Mouse (Mus musculus): ENCODE results near the gene 4930402H24Rik. TPM values are rescaled to one million over a fixed set of nuclear protein-coding genes. Genes with fewer than 3 reads are reported as not detected.

4930402H24Rik gene
- polyA plus RNA-seq, 1 experiment from 2014 or later: 44.6 TPM

DNA sequence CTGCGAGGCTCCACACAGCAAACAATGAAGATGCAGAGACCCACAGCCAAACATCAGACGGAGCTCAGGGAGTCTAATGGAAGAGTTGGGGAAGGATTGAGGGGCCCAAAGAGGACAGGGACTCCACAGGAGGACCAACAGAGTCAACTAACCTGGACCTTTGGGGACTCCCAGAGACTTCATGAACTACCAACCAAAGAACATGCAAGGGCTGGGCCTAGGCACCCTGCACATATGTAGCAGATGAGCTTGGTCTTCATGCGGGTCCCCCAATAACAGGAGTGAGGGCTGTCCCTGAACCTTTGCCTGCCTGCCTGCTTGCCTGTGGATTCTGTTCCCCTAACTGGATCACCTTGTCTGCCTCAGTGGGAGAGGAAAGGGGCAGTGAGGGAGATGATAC lies 101.1 kb downstream of the 4930402H24Rik start:
- WGBS: 97% methylated on average over 3 of the region's 3 CpGs
- H3K4me1 ChIP-seq: no peaks in the 10 kb centered on the region
- H3K4me2 ChIP-seq (replicated peaks): no peak overlapping the region
- no peak overlapping the region for H3K9ac ChIP-seq
- H3K27me3 ChIP-seq: no peaks in the 10 kb centered on the region
- H3K27ac ChIP-seq: no peak overlapping the region
- ATAC-seq (ENCODE audit: insufficient number of reproducible peaks, insufficient read depth, low FRiP score, low TSS enrichment): no peak
- H3K4me3 ChIP-seq: no peak overlapping the region
- H3K36me3 ChIP-seq: peaks cover 36% of the 10 kb centered on the region
- H3K9me3 ChIP-seq: no peaks in the 10 kb centered on the region

DNA sequence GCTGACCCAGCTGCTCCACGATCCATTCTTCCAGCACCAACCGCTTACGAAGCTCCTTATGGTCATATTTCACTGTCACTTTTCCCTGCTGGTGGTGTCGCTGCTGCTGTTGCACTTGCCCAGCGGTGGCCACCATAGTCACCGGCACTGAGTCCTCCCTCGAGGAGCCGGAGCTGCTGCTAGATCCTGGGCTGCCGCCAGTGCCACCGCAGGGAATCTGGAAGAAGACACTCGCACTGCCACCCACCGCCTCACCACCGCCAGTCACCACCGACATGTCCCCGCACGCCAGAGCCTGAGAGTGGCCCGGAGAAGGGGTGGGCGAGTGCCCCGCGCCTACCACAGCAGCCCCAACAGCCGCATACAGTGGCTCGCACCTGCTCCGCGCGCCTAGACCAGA lies 102.5 kb downstream of the 4930402H24Rik start:
- Histone ChIP-seq H3K9ac (no peak overlapping the region), H3K9me3 (no peaks in the 10 kb centered on the region), H3K4me3 (no peak overlapping the region), H3K4me1 (no peaks in the 10 kb centered on the region), H3K27me3 (no peaks in the 10 kb centered on the region), H3K4me2 (replicated peaks) (no peak overlapping the region), H3K36me3 (peaks cover 28% of the 10 kb centered on the region), H3K27ac (no peak overlapping the region)
- 70% methylated on average over 25 of the region's 25 CpGs for WGBS
- ATAC-seq (ENCODE audit: insufficient number of reproducible peaks, insufficient read depth, low FRiP score, low TSS enrichment): no peak

DNA sequence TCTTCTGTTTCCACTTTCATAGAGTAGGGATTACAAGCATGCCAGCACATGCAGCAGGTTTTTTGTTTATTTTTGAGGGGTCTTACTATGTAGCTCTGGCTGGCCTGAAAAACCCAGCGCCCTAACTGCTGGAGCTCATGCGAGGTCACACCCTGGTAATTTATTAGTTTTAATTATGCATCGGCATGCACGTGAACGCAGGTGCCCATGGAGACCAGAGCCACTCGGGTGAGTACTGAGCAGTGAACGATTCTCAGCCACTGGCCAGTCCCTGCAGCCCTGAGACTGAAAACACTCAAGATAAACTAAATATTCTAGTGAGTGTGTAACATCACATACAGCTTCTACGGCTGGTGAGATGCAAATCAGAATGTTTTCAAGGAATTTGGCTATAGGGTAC lies 110.5 kb downstream of the 4930402H24Rik start:
- no peak for ATAC-seq (ENCODE audit: insufficient number of reproducible peaks, insufficient read depth, low FRiP score, low TSS enrichment)
- H3K4me3 ChIP-seq: no peak overlapping the region
- WGBS: 88% methylated on average over 8 of the region's 8 CpGs
- no peaks in the 10 kb centered on the region for H3K4me1 ChIP-seq
- H3K36me3 ChIP-seq: peaks cover 25% of the 10 kb centered on the region
- H3K9me3 ChIP-seq: no peaks in the 10 kb centered on the region
- H3K4me2 ChIP-seq (replicated peaks): no peak overlapping the region
- H3K27ac ChIP-seq: no peak overlapping the region
- H3K9ac ChIP-seq: no peak overlapping the region
- H3K27me3 ChIP-seq: no peaks in the 10 kb centered on the region

DNA sequence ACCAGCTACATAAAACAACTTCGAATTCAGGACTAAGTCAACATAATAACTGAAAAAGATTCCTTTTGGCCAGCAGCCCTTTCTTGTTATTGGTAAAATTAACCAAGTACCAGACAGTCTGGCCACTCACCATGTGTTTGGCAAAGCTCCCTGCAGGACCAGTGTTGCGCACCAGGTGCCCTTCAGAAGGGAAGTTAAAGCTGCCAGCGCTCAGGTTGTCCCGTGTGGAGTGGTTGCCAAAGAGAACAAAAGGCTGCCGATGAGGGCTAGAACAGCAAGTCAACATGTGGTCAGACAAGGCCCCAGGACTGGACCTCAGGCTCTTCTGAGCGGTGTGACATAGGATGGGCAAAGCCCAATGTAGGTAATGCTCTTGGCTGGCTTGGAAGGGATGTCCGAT lies 114.5 kb downstream of the 4930402H24Rik start:
- H3K27ac ChIP-seq: no peak overlapping the region
- H3K9ac ChIP-seq: no peak overlapping the region
- 92% methylated on average over 7 of the region's 7 CpGs for WGBS
- no peak overlapping the region for H3K4me3 ChIP-seq
- H3K4me1 ChIP-seq: no peaks in the 10 kb centered on the region
- no peaks in the 10 kb centered on the region for H3K9me3 ChIP-seq
- no peaks in the 10 kb centered on the region for H3K27me3 ChIP-seq
- no peak for ATAC-seq (ENCODE audit: insufficient number of reproducible peaks, insufficient read depth, low FRiP score, low TSS enrichment)
- peaks cover 36% of the 10 kb centered on the region for H3K36me3 ChIP-seq
- H3K4me2 ChIP-seq (replicated peaks): no peak overlapping the region

DNA sequence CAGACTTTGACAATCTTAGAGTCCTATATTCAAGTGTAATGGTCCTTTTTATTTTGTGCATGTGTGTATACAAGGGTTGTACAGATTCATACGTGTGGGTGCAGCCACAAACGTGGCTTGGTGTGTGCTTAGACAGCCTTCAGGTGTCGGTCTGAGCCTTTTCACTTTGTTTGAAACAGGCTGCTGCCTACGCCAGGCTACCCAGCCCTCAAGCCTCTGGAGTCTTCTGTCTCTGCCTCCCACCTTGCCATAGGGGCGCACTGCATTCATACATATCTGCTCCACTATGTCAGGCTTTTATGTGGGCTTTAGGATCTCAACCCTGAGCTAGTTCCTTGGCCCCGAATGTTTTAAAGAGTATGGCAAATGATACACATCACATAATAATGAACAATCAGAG lies 116.6 kb downstream of the 4930402H24Rik start:
- Histone ChIP-seq H3K4me1 (no peaks in the 10 kb centered on the region), H3K9me3 (no peaks in the 10 kb centered on the region), H3K4me2 (replicated peaks) (no peak overlapping the region), H3K27ac (no peak overlapping the region), H3K27me3 (no peaks in the 10 kb centered on the region), H3K36me3 (peaks cover 42% of the 10 kb centered on the region), H3K9ac (no peak overlapping the region), H3K4me3 (no peak overlapping the region)
- 90% methylated on average over 6 of the region's 6 CpGs for WGBS
- ATAC-seq (ENCODE audit: insufficient number of reproducible peaks, insufficient read depth, low FRiP score, low TSS enrichment): no peak

DNA sequence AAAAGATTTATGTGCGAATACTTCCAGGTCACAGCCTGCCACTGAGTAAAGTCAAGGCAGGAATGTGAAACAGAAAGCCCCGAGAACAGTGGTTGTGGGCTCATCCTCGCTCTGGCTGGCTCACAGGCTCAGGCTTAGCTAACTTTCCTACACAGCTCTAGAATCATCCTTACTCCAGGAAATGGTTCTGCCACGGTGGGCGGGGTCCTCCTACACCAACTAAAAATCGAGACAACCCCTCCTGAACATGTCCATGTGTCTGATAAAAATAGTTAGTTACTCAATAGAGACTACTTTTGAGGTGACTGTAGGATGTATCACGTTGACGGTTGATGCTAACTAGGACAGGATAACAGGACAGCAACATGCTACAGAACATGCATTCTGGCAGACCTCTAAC lies 117.2 kb downstream of the 4930402H24Rik start:
- H3K9me3 ChIP-seq: no peaks in the 10 kb centered on the region
- H3K4me3 ChIP-seq: no peak overlapping the region
- H3K4me1 ChIP-seq: no peaks in the 10 kb centered on the region
- H3K9ac ChIP-seq: no peak overlapping the region
- WGBS: 87% methylated on average over 8 of the region's 8 CpGs
- H3K27me3 ChIP-seq: no peaks in the 10 kb centered on the region
- no peak for ATAC-seq (ENCODE audit: insufficient number of reproducible peaks, insufficient read depth, low FRiP score, low TSS enrichment)
- H3K4me2 ChIP-seq (replicated peaks): no peak overlapping the region
- peaks cover 44% of the 10 kb centered on the region for H3K36me3 ChIP-seq
- no peak overlapping the region for H3K27ac ChIP-seq

DNA sequence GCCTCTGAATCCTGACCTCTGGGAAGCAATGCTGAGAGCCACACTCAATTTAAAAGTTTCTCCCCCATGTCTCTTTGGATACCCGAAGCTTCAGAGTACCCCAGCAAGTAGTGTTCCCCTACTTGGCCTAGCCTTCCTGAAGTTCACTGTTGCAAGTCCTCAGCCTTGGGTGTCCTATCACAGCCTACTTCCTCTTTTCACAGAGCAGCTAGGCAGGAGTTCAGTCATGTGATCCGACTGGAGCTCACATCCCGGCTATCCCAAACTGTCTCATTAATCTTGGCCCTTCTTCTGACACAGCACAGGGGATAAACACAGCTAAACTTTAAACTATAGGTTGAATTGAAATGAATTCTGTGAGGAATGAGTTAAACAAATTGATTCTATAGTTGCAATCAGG lies 121.3 kb downstream of the 4930402H24Rik start:
- Histone ChIP-seq H3K27me3 (no peaks in the 10 kb centered on the region), H3K4me2 (replicated peaks) (no peak overlapping the region), H3K4me1 (no peaks in the 10 kb centered on the region), H3K9me3 (no peaks in the 10 kb centered on the region), H3K9ac (no peak overlapping the region), H3K4me3 (no peak overlapping the region), H3K27ac (no peak overlapping the region), H3K36me3 (peaks cover 46% of the 10 kb centered on the region)
- 79% methylated on average over 3 of the region's 3 CpGs for WGBS
- ATAC-seq (ENCODE audit: insufficient number of reproducible peaks, insufficient read depth, low FRiP score, low TSS enrichment): no peak

DNA sequence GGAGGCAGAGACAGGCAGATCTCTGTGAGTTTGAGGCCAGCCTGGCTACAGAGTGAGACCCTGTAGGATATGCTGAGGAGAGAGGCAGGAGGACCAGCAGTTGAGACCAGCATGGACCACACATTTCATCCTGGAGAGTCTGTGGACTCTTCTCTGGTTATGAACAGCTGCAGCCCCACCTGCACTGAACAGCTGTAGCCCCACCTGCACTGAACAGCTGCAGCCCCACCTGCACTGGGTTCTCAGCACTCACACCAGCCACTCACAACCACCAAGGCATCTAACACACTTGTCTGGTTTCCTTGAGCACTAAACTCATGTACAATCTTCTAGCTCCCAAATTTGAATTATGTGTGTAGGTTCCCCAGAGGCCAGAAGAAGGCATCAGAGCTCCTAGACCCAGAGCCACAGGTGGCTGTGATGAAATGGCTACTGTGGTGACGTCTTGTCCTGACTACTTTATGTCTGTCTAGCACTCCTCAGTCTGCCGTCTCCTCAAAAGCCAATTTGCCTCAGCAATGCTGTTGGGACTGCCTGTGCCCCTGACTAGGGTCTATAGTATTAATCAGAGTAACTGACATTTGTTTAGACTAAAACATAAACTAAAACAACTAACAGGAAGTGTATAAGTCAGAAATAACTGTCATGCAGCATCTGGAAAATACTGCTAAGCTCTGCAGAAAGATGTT lies 125.4 kb downstream of the 4930402H24Rik start:
- no peak overlapping the region for H3K4me3 ChIP-seq
- WGBS: 76% methylated on average over 2 of the region's 2 CpGs
- H3K27me3 ChIP-seq: no peaks in the 10 kb centered on the region
- H3K4me1 ChIP-seq: no peaks in the 10 kb centered on the region
- H3K9me3 ChIP-seq: no peaks in the 10 kb centered on the region
- peaks cover 58% of the 10 kb centered on the region for H3K36me3 ChIP-seq
- no peak overlapping the region for H3K9ac ChIP-seq
- H3K4me2 ChIP-seq (replicated peaks): no peak overlapping the region
- H3K27ac ChIP-seq: no peak overlapping the region
- ATAC-seq (ENCODE audit: insufficient number of reproducible peaks, insufficient read depth, low FRiP score, low TSS enrichment): no peak

DNA sequence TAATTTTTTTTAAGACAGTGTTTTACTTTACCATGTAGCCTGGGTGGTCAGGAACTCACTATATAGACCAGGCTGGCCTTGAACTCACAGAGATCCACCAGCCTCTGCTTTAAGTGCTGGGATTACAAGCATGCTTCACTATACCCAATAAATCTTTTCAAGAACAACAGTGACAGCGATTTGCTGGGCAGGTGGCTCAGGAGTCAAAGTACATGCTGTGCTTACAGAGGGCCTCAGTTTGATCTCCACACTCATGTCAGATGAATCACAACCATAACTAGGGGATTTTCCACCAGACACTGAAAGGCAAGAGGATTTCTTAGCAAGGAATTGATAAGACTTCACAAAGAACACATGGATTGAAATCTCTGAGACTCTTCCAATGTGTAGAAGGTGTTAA lies 126.3 kb downstream of the 4930402H24Rik start:
- Histone ChIP-seq H3K27me3 (no peaks in the 10 kb centered on the region), H3K9ac (no peak overlapping the region), H3K9me3 (no peaks in the 10 kb centered on the region), H3K36me3 (peaks cover 60% of the 10 kb centered on the region), H3K4me1 (no peaks in the 10 kb centered on the region), H3K27ac (no peak overlapping the region), H3K4me2 (replicated peaks) (no peak overlapping the region), H3K4me3 (no peak overlapping the region)
- no peak for ATAC-seq (ENCODE audit: insufficient number of reproducible peaks, insufficient read depth, low FRiP score, low TSS enrichment)
- 70% methylated on average over 1 of the region's 1 CpGs for WGBS

DNA sequence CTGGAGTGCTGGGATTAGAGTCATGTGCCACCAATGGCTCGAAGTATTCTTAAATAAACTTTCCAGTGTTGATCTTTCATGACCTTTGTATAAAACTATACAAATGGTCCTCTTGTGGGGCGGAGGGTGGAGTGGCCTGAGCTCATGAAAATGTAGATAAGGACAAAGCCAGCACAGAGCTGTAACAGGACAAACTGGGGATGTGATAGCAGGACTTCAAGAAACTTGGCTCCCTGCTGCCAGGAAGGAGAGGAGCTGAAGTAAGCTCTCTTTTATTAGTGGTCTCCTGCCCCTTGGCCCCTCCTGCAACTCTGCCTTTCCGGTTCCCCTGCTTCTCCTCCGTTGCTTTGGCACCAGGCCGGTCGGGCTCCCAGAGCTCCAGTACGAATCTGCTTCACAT lies 129.6 kb downstream of the 4930402H24Rik start:
- no peaks in the 10 kb centered on the region for H3K27me3 ChIP-seq
- no peak overlapping the region for H3K27ac ChIP-seq
- no peak overlapping the region for H3K4me3 ChIP-seq
- no peak overlapping the region for H3K9ac ChIP-seq
- H3K9me3 ChIP-seq: no peaks in the 10 kb centered on the region
- no peaks in the 10 kb centered on the region for H3K4me1 ChIP-seq
- no peak for ATAC-seq (ENCODE audit: insufficient number of reproducible peaks, insufficient read depth, low FRiP score, low TSS enrichment)
- WGBS: 77% methylated on average over 7 of the region's 7 CpGs
- H3K4me2 ChIP-seq (replicated peaks): no peak overlapping the region
- H3K36me3 ChIP-seq: peaks cover 48% of the 10 kb centered on the region

DNA sequence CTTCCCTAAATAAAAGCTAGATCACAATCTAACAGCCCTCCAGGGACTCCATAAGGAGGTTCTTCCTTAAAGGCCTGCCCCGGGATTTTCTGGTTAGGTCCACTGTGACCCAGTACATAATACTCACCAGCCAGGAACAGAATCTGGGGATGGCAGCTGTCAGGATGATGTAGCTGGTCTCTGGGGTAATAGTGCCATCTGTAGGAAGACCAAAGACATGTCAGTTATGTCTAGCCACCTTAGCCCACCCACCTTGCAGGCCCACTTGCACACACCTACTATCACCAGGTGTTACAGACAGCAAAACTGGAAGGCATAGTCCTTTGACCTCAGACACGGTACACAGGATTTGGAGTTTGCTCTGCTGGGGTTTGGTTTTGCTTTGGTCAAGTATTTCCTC lies 138.7 kb downstream of the 4930402H24Rik start:
- Histone ChIP-seq H3K36me3 (peaks cover 70% of the 10 kb centered on the region), H3K4me2 (replicated peaks) (no peak overlapping the region), H3K27ac (no peak overlapping the region), H3K27me3 (no peaks in the 10 kb centered on the region), H3K4me3 (no peak overlapping the region), H3K4me1 (no peaks in the 10 kb centered on the region), H3K9me3 (no peaks in the 10 kb centered on the region), H3K9ac (no peak overlapping the region)
- no peak for ATAC-seq (ENCODE audit: insufficient number of reproducible peaks, insufficient read depth, low FRiP score, low TSS enrichment)
- 62% methylated on average over 2 of the region's 2 CpGs for WGBS

DNA sequence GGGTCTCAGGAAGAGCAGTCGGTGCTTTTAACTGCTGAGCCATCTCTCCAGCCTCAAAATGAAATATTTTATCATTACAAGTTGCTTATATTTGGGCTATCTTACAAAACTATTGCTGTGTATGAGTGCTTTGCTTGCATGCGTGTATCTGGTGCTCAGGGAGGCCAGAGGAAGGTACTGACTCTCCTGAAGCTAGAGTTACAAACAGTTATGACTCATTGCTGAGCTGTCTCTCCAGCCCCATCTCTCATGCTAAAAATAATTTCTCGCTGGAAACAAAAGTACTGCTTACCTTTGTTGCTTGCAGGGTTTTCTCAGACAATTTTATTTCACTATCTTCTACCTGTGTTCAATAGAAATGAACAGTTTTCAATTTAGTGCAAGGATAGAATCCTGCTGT lies 140.8 kb downstream of the 4930402H24Rik start:
- H3K4me3 ChIP-seq: no peak overlapping the region
- no peak for ATAC-seq (ENCODE audit: insufficient number of reproducible peaks, insufficient read depth, low FRiP score, low TSS enrichment)
- no peaks in the 10 kb centered on the region for H3K27me3 ChIP-seq
- no peak overlapping the region for H3K27ac ChIP-seq
- H3K9ac ChIP-seq: no peak overlapping the region
- no peaks in the 10 kb centered on the region for H3K9me3 ChIP-seq
- H3K36me3 ChIP-seq: peaks cover 69% of the 10 kb centered on the region
- 89% methylated on average over 3 of the region's 3 CpGs for WGBS
- no peaks in the 10 kb centered on the region for H3K4me1 ChIP-seq
- H3K4me2 ChIP-seq (replicated peaks): no peak overlapping the region

DNA sequence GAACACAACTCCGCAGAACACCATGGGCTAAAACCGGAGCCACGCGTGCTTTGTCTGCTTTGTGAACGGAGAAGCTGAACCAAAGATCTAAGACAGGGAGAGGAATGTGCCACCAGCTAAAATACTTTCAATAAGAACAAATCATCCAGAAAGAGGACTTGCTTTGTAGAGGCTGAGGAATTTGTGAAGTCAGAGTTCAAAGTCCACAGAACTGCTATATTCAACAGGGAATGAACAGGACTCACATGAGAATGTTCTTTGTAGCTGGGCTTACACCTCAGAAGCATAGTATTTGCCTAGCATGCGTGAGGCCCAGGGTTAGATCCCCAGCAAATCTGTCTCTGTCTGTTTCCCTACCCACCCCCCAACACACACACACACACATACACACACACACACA lies 145.3 kb downstream of the 4930402H24Rik start:
- H3K9me3 ChIP-seq: no peaks in the 10 kb centered on the region
- H3K36me3 ChIP-seq: peaks cover 50% of the 10 kb centered on the region
- no peaks in the 10 kb centered on the region for H3K4me1 ChIP-seq
- no peak overlapping the region for H3K4me2 ChIP-seq (replicated peaks)
- no peak overlapping the region for H3K9ac ChIP-seq
- no peak overlapping the region for H3K4me3 ChIP-seq
- 77% methylated on average over 6 of the region's 6 CpGs for WGBS
- H3K27me3 ChIP-seq: no peaks in the 10 kb centered on the region
- ATAC-seq (ENCODE audit: insufficient number of reproducible peaks, insufficient read depth, low FRiP score, low TSS enrichment): no peak
- no peak overlapping the region for H3K27ac ChIP-seq
